Mouse (Mus musculus): ENCODE data around the gene Tgfb1. TPM values are rescaled to one million over a fixed set of nuclear protein-coding genes. Genes with fewer than 3 reads are reported as not detected.
A peak's percentile ranks its signal among the peaks of the same experiment; 100 is the strongest.

Gene Tgfb1
- polyA plus RNA-seq, 1 experiment, result 125 TPM

GRCm38 (mm10) chr7:25706578-25707170, 19.9 kb downstream of the Tgfb1 start:
- no peak for TF ChIP-seq CTCF (IDR thresholded peaks at IDR 0.05; ENCODE audit: borderline replicate concordance, control insufficient read depth, extremely low read depth, insufficient read depth, low read length, poor library complexity)
- no peak for TF ChIP-seq POLR2A (IDR thresholded peaks at IDR 0.05; ENCODE audit: control insufficient read depth, extremely low read depth, insufficient read depth, low read length, poor library complexity)
- DNase-seq, result no peak

GRCm38 (mm10) chr7:25707581-25708292, 20.9 kb downstream of the Tgfb1 start:
- Histone ChIP-seq H3K4me1 (replicated peaks; ENCODE audit: control insufficient read depth, insufficient read depth, low read length) (peaks cover 21% of the 10 kb centered on the region), H3K36me3 (ENCODE audit: control insufficient read depth, insufficient read depth, low read length) (peaks cover 19% of the 10 kb centered on the region), H3K27me3 (ENCODE audit: control insufficient read depth, insufficient read depth, low read length) (no peaks in the 10 kb centered on the region), H3K27ac (ENCODE audit: control insufficient read depth, insufficient read depth, low read length) (0 out of 2 replicates have a peak overlapping the region, but pooled peaks have one; percentile 2), H3K4me3 (ENCODE audit: control insufficient read depth, insufficient read depth, low read length) (no peak overlapping the region)
- WGBS, result 52% methylated on average over 15 of the region's 15 CpGs
- DNase-seq, result no peak
- TF ChIP-seq CTCF (IDR thresholded peaks at IDR 0.05; ENCODE audit: borderline replicate concordance, control insufficient read depth, extremely low read depth, insufficient read depth, low read length, poor library complexity) (no peak), POLR2A (IDR thresholded peaks at IDR 0.05; ENCODE audit: control insufficient read depth, extremely low read depth, insufficient read depth, low read length, poor library complexity) (no peak)

More at GRCm38 (mm10) chr7:25706578-25707170, 19.9 kb downstream of the Tgfb1 start:
- Histone ChIP-seq H3K27me3 (ENCODE audit: control insufficient read depth, insufficient read depth, low read length) (no peaks in the 10 kb centered on the region), H3K4me1 (replicated peaks; ENCODE audit: control insufficient read depth, insufficient read depth, low read length) (peaks cover 21% of the 10 kb centered on the region), H3K36me3 (ENCODE audit: control insufficient read depth, insufficient read depth, low read length) (peaks cover 25% of the 10 kb centered on the region), H3K27ac (ENCODE audit: control insufficient read depth, insufficient read depth, low read length) (no peak overlapping the region), H3K4me3 (ENCODE audit: control insufficient read depth, insufficient read depth, low read length) (no peak overlapping the region)
- WGBS, result 56% methylated on average over 7 of the region's 7 CpGs

DNA sequence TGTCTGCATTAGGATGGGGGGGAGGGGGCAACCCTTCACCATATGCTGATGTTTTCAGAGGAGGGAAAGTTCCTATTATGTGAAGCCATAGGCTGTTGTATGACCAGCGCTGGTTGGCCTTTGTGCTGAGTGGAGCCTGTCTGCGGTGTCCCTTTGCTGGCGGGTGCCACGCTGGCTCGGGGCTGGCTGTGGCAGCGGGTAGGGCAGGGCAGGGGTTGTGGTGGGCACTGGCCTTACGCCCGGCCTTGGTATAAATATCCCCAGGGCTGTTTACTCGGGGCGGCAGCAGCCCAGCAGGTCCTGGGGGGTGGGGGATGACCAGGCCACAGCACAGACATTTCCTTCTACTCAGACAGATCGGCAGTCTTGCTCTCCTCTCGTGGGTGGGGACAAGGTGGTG, 23.2 kb downstream of the Tgfb1 start:
- Histone ChIP-seq H3K36me3 (ENCODE audit: control insufficient read depth, insufficient read depth, low read length) (peaks cover 30% of the 10 kb centered on the region), H3K27ac (ENCODE audit: control insufficient read depth, insufficient read depth, low read length) (no peak overlapping the region), H3K4me1 (replicated peaks; ENCODE audit: control insufficient read depth, insufficient read depth, low read length) (peaks cover 20% of the 10 kb centered on the region), H3K4me3 (ENCODE audit: control insufficient read depth, insufficient read depth, low read length) (no peak overlapping the region), H3K27me3 (ENCODE audit: control insufficient read depth, insufficient read depth, low read length) (no peaks in the 10 kb centered on the region)
- WGBS, result 55% methylated on average over 12 of the region's 12 CpGs
- no peak for DNase-seq
- TF ChIP-seq POLR2A (IDR thresholded peaks at IDR 0.05; ENCODE audit: control insufficient read depth, extremely low read depth, insufficient read depth, low read length, poor library complexity), result no peak

- WGBS, result 51% methylated on average over 7 of the region's 7 CpGs
- no peaks in the 10 kb centered on the region for H3K27me3 ChIP-seq (ENCODE audit: control insufficient read depth, insufficient read depth, low read length)
- no peak overlapping the region for H3K4me3 ChIP-seq (ENCODE audit: control insufficient read depth, insufficient read depth, low read length)
- peaks cover 30% of the 10 kb centered on the region for H3K36me3 ChIP-seq (ENCODE audit: control insufficient read depth, insufficient read depth, low read length)
- no peak for DNase-seq
- H3K4me1 ChIP-seq (replicated peaks; ENCODE audit: control insufficient read depth, insufficient read depth, low read length), result peaks cover 19% of the 10 kb centered on the region
- no peak overlapping the region; the same call in 1 of the 2 replicates for H3K27ac ChIP-seq (ENCODE audit: control insufficient read depth, insufficient read depth, low read length)
- TF ChIP-seq POLR2A (IDR thresholded peaks at IDR 0.05; ENCODE audit: control insufficient read depth, extremely low read depth, insufficient read depth, low read length, poor library complexity), result no peak
Observed at GRCm38 (mm10) chr7:25710519-25711130, 23.8 kb downstream of the Tgfb1 start.

DNA sequence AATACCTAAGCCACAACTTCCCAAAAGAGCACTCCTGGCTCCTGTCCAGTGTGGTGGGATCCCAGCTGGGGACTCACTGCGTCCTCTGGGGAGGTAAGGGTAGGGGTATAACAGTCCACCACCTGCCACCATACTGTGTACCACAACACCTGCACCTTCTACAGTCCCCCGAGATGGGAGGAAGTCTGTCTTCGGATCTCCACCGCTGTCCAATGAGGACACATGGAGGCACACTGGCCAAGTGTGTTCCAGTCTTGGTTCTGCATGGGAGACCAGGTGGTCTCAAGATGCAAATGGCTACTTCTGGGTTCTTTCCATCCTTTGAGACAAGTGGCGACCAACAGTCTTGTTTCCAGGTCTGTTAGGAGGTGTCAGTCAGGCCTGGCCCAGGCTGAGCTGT, 24.4 kb downstream of the Tgfb1 start:
- no peak for TF ChIP-seq POLR2A (IDR thresholded peaks at IDR 0.05; ENCODE audit: control insufficient read depth, extremely low read depth, insufficient read depth, low read length, poor library complexity)
- no peak for TF ChIP-seq CTCF (IDR thresholded peaks at IDR 0.05; ENCODE audit: borderline replicate concordance, control insufficient read depth, extremely low read depth, insufficient read depth, low read length, poor library complexity)
- Histone ChIP-seq H3K27ac (ENCODE audit: control insufficient read depth, insufficient read depth, low read length) (no peak overlapping the region), H3K4me1 (replicated peaks; ENCODE audit: control insufficient read depth, insufficient read depth, low read length) (peaks cover 19% of the 10 kb centered on the region), H3K4me3 (ENCODE audit: control insufficient read depth, insufficient read depth, low read length) (no peak overlapping the region), H3K27me3 (ENCODE audit: control insufficient read depth, insufficient read depth, low read length) (no peaks in the 10 kb centered on the region), H3K36me3 (ENCODE audit: control insufficient read depth, insufficient read depth, low read length) (peaks cover 32% of the 10 kb centered on the region)
- no peak for DNase-seq
- WGBS, result 25% methylated on average over 5 of the region's 5 CpGs

- no peak for DNase-seq
- TF ChIP-seq CTCF (IDR thresholded peaks at IDR 0.05; ENCODE audit: borderline replicate concordance, control insufficient read depth, extremely low read depth, insufficient read depth, low read length, poor library complexity) (no peak), POLR2A (IDR thresholded peaks at IDR 0.05; ENCODE audit: control insufficient read depth, extremely low read depth, insufficient read depth, low read length, poor library complexity) (no peak)
- peaks cover 19% of the 10 kb centered on the region for H3K4me1 ChIP-seq (replicated peaks; ENCODE audit: control insufficient read depth, insufficient read depth, low read length)
- 51% methylated on average over 7 of the region's 7 CpGs for WGBS
- no peak overlapping the region for H3K27ac ChIP-seq (ENCODE audit: control insufficient read depth, insufficient read depth, low read length)
- H3K27me3 ChIP-seq (ENCODE audit: control insufficient read depth, insufficient read depth, low read length), result no peaks in the 10 kb centered on the region
- H3K4me3 ChIP-seq (ENCODE audit: control insufficient read depth, insufficient read depth, low read length), result no peak overlapping the region
- H3K36me3 ChIP-seq (ENCODE audit: control insufficient read depth, insufficient read depth, low read length), result peaks cover 32% of the 10 kb centered on the region
Observed at GRCm38 (mm10) chr7:25711731-25712197, 25.0 kb downstream of the Tgfb1 start.

All from thymus, adult 2 months (tissue).